Mouse (Mus musculus) layer of hippocampus, adult 2 months (tissue): ENCODE data around the gene 9330182L06Rik. TPM values are rescaled to one million over a fixed set of nuclear protein-coding genes. Genes with fewer than 3 reads are reported as not detected.
A peak's percentile ranks its signal among the peaks of the same experiment; 100 is the strongest.

Source experiments
- DNase-seq, 2 experiments: peaks; one replicate each; pipeline ENCODE4 v3.0.0; 2022; ENCODE audit warnings: low spot score in 2 of 2
- H3K27ac ChIP-seq: fragments of 200-600 bp; 2 replicates; pipeline ENCODE4 v1.8.1; 2022
- H3K4me3 ChIP-seq: fragments of 200-600 bp; 2 replicates; pipeline ENCODE4 v1.8.1; 2022; ENCODE audit warnings: mild to moderate bottlenecking
- CTCF ChIP-seq: fragments of 200-600 bp; conservative IDR thresholded peaks from 2 replicates; pipeline ENCODE4 v1.8.1; 2022; ENCODE audit warnings: antibody characterized with exemption, mild to moderate bottlenecking, moderate library complexity
- total RNA-seq, 2 experiments: library from RNA; stranded (reverse); gene quantifications; 2 replicates each; pipeline ENCODE4 v1.2.3; 2021

The 9330182L06Rik gene
- total RNA-seq, 2 experiments from 2014 or later, result 18.1 to 21.2 TPM

- H3K27ac ChIP-seq, result no peak overlapping the region
- H3K4me3 ChIP-seq, result no peak overlapping the region
- no peak for TF ChIP-seq CTCF
- no peak for DNase-seq
These were observed 107.4 kb downstream of the 9330182L06Rik start for GRCm38 (mm10) chr5:9373341-9373740.

- no peak for TF ChIP-seq CTCF
- Histone ChIP-seq H3K4me3 (no peak overlapping the region), H3K27ac (no peak overlapping the region)
- DNase-seq, result no peak
These were observed 124.0 kb downstream of the 9330182L06Rik start for GRCm38 (mm10) chr5:9389968-9390367.

GRCm38 (mm10) chr5:9391858-9392393, 126.0 kb downstream of the 9330182L06Rik start:
- no peak for DNase-seq
- no peak overlapping the region for H3K27ac ChIP-seq
- H3K4me3 ChIP-seq, result no peak overlapping the region
- TF ChIP-seq CTCF, result no peak

GRCm38 (mm10) chr5:9417098-9417497, 151.2 kb downstream of the 9330182L06Rik start:
- no peak overlapping the region for H3K27ac ChIP-seq
- no peak overlapping the region for H3K4me3 ChIP-seq
- DNase-seq, result no peak
- no peak for TF ChIP-seq CTCF

- Histone ChIP-seq H3K4me3 (no peak overlapping the region), H3K27ac (peak overlapping the region; percentile 46)
- TF ChIP-seq CTCF, result no peak
- no peak for DNase-seq
These were observed 151.9 kb downstream of the 9330182L06Rik start for GRCm38 (mm10) chr5:9417802-9418201.

- DNase-seq, result peak in 1 of 2 experiments; percentile 47
- TF ChIP-seq CTCF, result peak; percentile 70
- H3K27ac ChIP-seq, result no peak overlapping the region
- H3K4me3 ChIP-seq, result no peak overlapping the region
These were observed 154.0 kb downstream of the 9330182L06Rik start for GRCm38 (mm10) chr5:9419964-9420363.

- H3K4me3 ChIP-seq, result no peak overlapping the region
- DNase-seq, result no peak
- no peak overlapping the region for H3K27ac ChIP-seq
- no peak for TF ChIP-seq CTCF
These were observed 158.5 kb downstream of the 9330182L06Rik start for GRCm38 (mm10) chr5:9424464-9424863.

GRCm38 (mm10) chr5:9427165-9427564, 161.2 kb downstream of the 9330182L06Rik start:
- Histone ChIP-seq H3K27ac (no peak overlapping the region), H3K4me3 (no peak overlapping the region)
- DNase-seq, result no peak
- no peak for TF ChIP-seq CTCF

- peak; percentile 61 to 62 for DNase-seq
- TF ChIP-seq CTCF, result peak; percentile 98
These were observed 161.8 kb downstream of the 9330182L06Rik start for GRCm38 (mm10) chr5:9427581-9428241.

GRCm38 (mm10) chr5:9428728-9429127, 162.8 kb downstream of the 9330182L06Rik start:
- no peak for TF ChIP-seq CTCF
- Histone ChIP-seq H3K27ac (no peak overlapping the region), H3K4me3 (no peak overlapping the region)
- no peak for DNase-seq

More at GRCm38 (mm10) chr5:9427581-9428241, 161.8 kb downstream of the 9330182L06Rik start:
- no peak overlapping the region for H3K4me3 ChIP-seq
- H3K27ac ChIP-seq, result no peak overlapping the region

- H3K4me3 ChIP-seq, result no peak overlapping the region
- no peak for TF ChIP-seq CTCF
- no peak overlapping the region for H3K27ac ChIP-seq
- DNase-seq, result no peak
These were observed 180.2 kb downstream of the 9330182L06Rik start for GRCm38 (mm10) chr5:9446146-9446545.

- no peak overlapping the region for H3K4me3 ChIP-seq
- DNase-seq, result no peak
- no peak for TF ChIP-seq CTCF
- H3K27ac ChIP-seq, result no peak overlapping the region
These were observed 183.0 kb downstream of the 9330182L06Rik start for GRCm38 (mm10) chr5:9448931-9449330.

GRCm38 (mm10) chr5:9449570-9449969, 183.7 kb downstream of the 9330182L06Rik start:
- peak; percentile 87 for TF ChIP-seq CTCF
- peak; percentile 48 to 63 for DNase-seq
- Histone ChIP-seq H3K27ac (no peak overlapping the region), H3K4me3 (no peak overlapping the region)

- Histone ChIP-seq H3K27ac (no peak overlapping the region), H3K4me3 (no peak overlapping the region)
- peak; percentile 79 for TF ChIP-seq CTCF
- DNase-seq, result peak in 1 of 2 experiments; percentile 18
These were observed 187.4 kb downstream of the 9330182L06Rik start for GRCm38 (mm10) chr5:9453298-9453697.
